Mouse (Mus musculus): ENCODE measurements around the gene Atp8a2.

- TF ChIP-seq POLR2A (IDR thresholded peaks at IDR 0.05; ENCODE audit: insufficient read length, low read depth) (no peak), MYOD1 (IDR thresholded peaks at IDR 0.05; ENCODE audit: control insufficient read depth in 1 of 3, insufficient read length in 2 of 3, low read depth in 2 of 3) (no peak), TCF12 (IDR thresholded peaks at IDR 0.05; ENCODE audit: insufficient read depth, poor library complexity, severe bottlenecking) (no peak), USF1 (IDR thresholded peaks at IDR 0.05; ENCODE audit: low read depth) (no peak), MAX (IDR thresholded peaks at IDR 0.05; ENCODE audit: low read depth) (no peak), CEBPB (IDR thresholded peaks at IDR 0.05; ENCODE audit: insufficient read depth, poor library complexity, severe bottlenecking) (no peak), TCF3 (IDR thresholded peaks at IDR 0.05; ENCODE audit: insufficient read length, low read depth) (no peak), MYOG (IDR thresholded peaks at IDR 0.05; ENCODE audit: control insufficient read depth in 1 of 3, insufficient read depth in 1 of 3, insufficient read length in 2 of 3, low read depth in 2 of 3) (no peak), E2F4 (IDR thresholded peaks at IDR 0.05; ENCODE audit: insufficient read depth) (no peak), POLR2AphosphoS2 (IDR thresholded peaks at IDR 0.05; ENCODE audit: insufficient read length, low read depth) (no peak), REST (IDR thresholded peaks at IDR 0.05; ENCODE audit: insufficient read depth, insufficient read length) (no peak), SRF (IDR thresholded peaks at IDR 0.05; ENCODE audit: control insufficient read depth, insufficient read length, low read depth) (no peak)
These were observed 265.4 kb downstream of the Atp8a2 start for GRCm38 (mm10) chr14:59931412-59932058.

Data from myocyte (in vitro differentiated cells).